Mouse (Mus musculus) embryonic facial prominence, embryonic 13.5 days (tissue): ENCODE measurements around the gene Coro7. TPM values are rescaled to one million over a fixed set of nuclear protein-coding genes. Genes with fewer than 3 reads are reported as not detected.
A peak's percentile ranks its signal among the peaks of the same experiment; 100 is the strongest.

ENCODE experiments used
- ATAC-seq: fragments of 200-750 bp; cut with Nextera tagmentation; 2 replicates; pipeline ENCODE4 v1.8.0; 2017; ENCODE audit warnings: low read depth; ENCODE audit not compliant: insufficient number of reproducible peaks, insufficient read depth, low FRiP score, low TSS enrichment
- H3K27ac ChIP-seq: fragments of 300-500 bp; sonication (generic); 2 replicates; pipeline ENCODE4 v1.5.1; 2015; ENCODE audit warnings: moderate library complexity, mild to moderate bottlenecking, inconsistent platforms
- H3K27me3 ChIP-seq: fragments of 300-500 bp; sonication (generic); 2 replicates; pipeline ENCODE4 v1.6.1; 2015; ENCODE audit warnings: mild to moderate bottlenecking, inconsistent platforms
- H3K36me3 ChIP-seq: fragments of 300-500 bp; sonication (generic); 2 replicates; pipeline ENCODE4 v1.6.1; 2015; ENCODE audit warnings: mild to moderate bottlenecking, inconsistent platforms
- H3K4me1 ChIP-seq: fragments of 300-500 bp; sonication (generic); 2 replicates; pipeline ENCODE4 v1.6.1; 2015; ENCODE audit warnings: inconsistent platforms
- H3K4me2 ChIP-seq: fragments of 300-500 bp; sonication (generic); 2 replicates; pipeline ENCODE4 v1.6.1; 2015; ENCODE audit warnings: moderate library complexity, mild to moderate bottlenecking, inconsistent platforms
- H3K4me3 ChIP-seq: fragments of 300-500 bp; sonication (generic); 2 replicates; pipeline ENCODE4 v1.5.1; 2015; ENCODE audit warnings: mild to moderate bottlenecking, inconsistent platforms
- H3K9ac ChIP-seq: fragments of 300-500 bp; sonication (generic); 2 replicates; pipeline ENCODE4 v1.6.1; 2015; ENCODE audit warnings: mild to moderate bottlenecking, inconsistent platforms
- H3K9me3 ChIP-seq: fragments of 300-500 bp; sonication (generic); 2 replicates; pipeline ENCODE4 v1.6.1; 2016; ENCODE audit warnings: inconsistent platforms
- whole genome bisulfite sequencing: fragments of 180-500 bp; shearing (Covaris S2); methylation state at CpG from one replicate; pipeline ENCODE4 v1.1.7; 2015; ENCODE audit warnings: mixed read lengths; 5-methylcytosine and 5-hydroxymethylcytosine counted together
- polyA plus RNA-seq: library from polyadenylated mRNA; unstranded; fragments of >200 nt; fragmentation: Nextera tagmentation; extraction: Ambion mirVana; gene quantifications from 2 replicates; pipeline ENCODE4 v1.2.1, GENCODE M21; 2015

Coro7 gene
- polyA plus RNA-seq, 1 experiment from 2014 or later = 16.9 TPM

DNA sequence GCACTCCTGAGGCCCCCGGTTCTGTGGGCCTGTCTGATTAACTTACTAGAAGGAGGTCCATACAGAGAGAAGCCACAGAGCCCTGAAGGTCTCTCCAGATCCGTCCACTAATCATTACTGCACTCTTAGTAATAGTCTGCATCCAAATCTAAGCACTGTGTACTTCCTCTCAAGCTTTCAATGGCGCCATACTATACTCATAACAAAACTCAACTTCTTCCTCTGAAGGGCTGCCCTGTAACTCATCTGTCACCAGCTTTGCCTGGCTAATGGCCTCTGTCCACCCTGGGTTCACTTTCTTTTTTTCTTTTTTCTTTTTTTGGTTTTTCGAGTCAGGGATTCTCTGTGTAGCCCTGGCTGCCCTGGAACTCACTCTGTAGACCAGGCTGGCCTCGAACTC, 1.5 kb downstream of the Coro7 start:
- Histone ChIP-seq H3K4me1 (peaks cover 17% of the 10 kb centered on the region), H3K9me3 (no peaks in the 10 kb centered on the region), H3K9ac (no peak overlapping the region), H3K36me3 (peaks cover 26% of the 10 kb centered on the region), H3K4me2 (no peak overlapping the region; the same call in 1 of the 2 replicates), H3K27ac (no peak overlapping the region; the same call in 1 of the 2 replicates), H3K4me3 (no peak overlapping the region), H3K27me3 (no peaks in the 10 kb centered on the region)
- no peak for ATAC-seq
- WGBS = 82% methylated on average over 5 of the region's 5 CpGs

DNA sequence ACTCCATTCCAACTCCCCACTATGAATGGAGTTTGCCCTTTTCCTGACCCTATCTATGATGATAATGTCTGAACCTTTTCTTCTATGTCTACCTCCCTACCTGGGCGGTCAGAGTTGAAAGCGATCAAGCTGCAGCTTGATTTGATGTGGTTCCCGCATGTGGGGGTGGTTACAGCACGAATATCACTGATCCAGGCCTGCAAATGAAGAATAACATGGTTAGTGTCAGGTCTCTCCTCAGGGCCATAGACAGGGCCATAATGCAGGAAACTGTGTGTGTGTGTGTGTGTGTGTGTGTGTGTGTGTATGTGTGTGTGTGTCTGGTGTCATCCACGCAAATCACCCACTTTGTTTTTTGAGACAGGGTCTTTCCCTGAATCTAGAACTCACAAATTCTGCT, 2.7 kb downstream of the Coro7 start:
- H3K4me2 ChIP-seq = no peak overlapping the region
- no peaks in the 10 kb centered on the region for H3K9me3 ChIP-seq
- H3K27me3 ChIP-seq = no peaks in the 10 kb centered on the region
- 94% methylated on average over 5 of the region's 5 CpGs for WGBS
- no peak overlapping the region for H3K27ac ChIP-seq
- H3K9ac ChIP-seq = no peak overlapping the region
- no peak overlapping the region for H3K4me3 ChIP-seq
- no peak for ATAC-seq
- peaks cover 13% of the 10 kb centered on the region for H3K4me1 ChIP-seq
- H3K36me3 ChIP-seq = peaks cover 26% of the 10 kb centered on the region

DNA sequence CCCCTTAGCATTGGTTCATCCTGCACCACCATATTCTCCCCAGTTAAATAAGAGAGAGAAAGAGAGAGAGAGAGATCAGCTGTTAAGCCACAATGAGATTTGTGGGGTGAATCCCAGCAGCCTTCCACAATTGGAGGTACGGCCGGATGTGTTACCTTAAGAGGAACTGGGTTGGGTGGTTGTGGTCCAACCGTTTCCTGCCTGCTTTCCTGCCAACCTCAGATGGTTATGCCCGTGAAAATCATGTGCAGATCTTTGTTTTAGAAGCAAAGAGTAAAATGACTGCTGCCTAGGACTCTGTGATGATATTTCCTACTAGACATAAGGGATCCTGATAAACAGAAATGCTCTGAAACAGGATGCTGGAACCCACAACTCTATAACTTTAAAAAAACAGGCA, 5.5 kb downstream of the Coro7 start:
- no peak for ATAC-seq
- Histone ChIP-seq H3K9ac (no peak overlapping the region), H3K36me3 (peaks cover 37% of the 10 kb centered on the region), H3K27me3 (no peaks in the 10 kb centered on the region), H3K9me3 (no peaks in the 10 kb centered on the region), H3K4me2 (no peak overlapping the region), H3K27ac (no peak overlapping the region), H3K4me3 (no peak overlapping the region), H3K4me1 (peaks cover 9% of the 10 kb centered on the region)
- WGBS = 85% methylated on average over 4 of the region's 4 CpGs

DNA sequence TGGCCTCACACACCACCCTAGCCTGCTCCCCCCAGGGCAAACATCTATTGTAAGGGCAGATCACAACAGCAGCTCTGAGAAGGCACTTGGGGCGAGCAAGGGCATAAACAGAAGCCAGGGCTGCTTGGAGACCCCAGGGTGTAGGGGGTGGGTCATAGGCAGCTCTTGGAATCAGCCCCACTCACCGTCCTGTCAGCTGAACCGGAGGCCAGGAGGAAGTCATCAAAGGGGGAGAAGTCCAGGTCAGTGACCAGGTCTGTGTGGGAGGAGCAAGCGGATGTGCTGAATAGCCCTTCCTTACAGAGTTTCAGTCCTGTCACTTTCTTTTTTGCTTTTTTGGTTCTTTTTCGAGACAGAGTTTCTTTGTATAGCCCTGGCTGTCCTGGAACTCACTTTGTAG, 9.3 kb downstream of the Coro7 start:
- H3K9me3 ChIP-seq = no peaks in the 10 kb centered on the region
- H3K4me1 ChIP-seq = peaks cover 6% of the 10 kb centered on the region
- H3K4me3 ChIP-seq = no peak overlapping the region
- peaks cover 48% of the 10 kb centered on the region for H3K36me3 ChIP-seq
- no peak overlapping the region for H3K27ac ChIP-seq
- no peak overlapping the region for H3K9ac ChIP-seq
- H3K4me2 ChIP-seq = no peak overlapping the region
- WGBS = 72% methylated on average over 5 of the region's 5 CpGs
- ATAC-seq = no peak
- no peaks in the 10 kb centered on the region for H3K27me3 ChIP-seq

DNA sequence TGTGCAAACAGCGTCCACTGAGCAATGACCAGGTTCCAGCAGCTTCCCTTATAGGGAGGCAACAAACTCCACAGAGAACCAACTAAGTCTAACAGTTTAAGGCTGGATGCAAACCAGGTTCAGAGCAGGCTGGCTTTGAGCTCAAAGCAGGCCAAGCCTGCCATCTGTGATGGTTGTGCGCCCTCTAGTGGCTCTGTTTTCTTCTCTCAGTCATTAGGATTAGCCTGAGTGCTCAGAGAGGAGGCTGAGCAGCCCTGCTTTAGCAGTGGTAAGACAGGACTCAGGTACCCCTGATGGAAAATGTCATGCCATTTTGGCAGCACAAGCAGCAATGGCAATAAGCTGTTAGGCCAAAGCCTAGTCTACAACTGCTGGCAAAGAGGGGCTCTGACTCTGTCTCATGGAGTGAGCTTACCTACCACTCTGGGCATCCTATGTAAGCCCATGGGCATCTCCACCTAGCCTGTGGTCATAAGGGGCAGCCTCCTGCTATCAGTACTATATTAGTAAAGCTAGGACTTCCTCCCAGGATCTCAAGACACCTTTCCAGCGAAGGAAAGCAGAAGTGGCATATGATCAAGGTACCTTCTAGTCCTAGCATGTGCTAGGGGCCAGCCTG, 12.3 kb downstream of the Coro7 start:
- 22% methylated on average over 3 of the region's 3 CpGs for WGBS
- H3K4me2 ChIP-seq = no peak overlapping the region
- peaks cover 6% of the 10 kb centered on the region; the same call in 1 of the 2 replicates for H3K4me1 ChIP-seq
- H3K27me3 ChIP-seq = no peaks in the 10 kb centered on the region
- H3K27ac ChIP-seq = peak overlapping the region; percentile 60
- no peak overlapping the region for H3K4me3 ChIP-seq
- no peaks in the 10 kb centered on the region for H3K9me3 ChIP-seq
- H3K36me3 ChIP-seq = peaks cover 45% of the 10 kb centered on the region
- H3K9ac ChIP-seq = 0 out of 2 replicates have a peak overlapping the region, but pooled peaks have one; percentile 44
- ATAC-seq = peak; percentile 65

DNA sequence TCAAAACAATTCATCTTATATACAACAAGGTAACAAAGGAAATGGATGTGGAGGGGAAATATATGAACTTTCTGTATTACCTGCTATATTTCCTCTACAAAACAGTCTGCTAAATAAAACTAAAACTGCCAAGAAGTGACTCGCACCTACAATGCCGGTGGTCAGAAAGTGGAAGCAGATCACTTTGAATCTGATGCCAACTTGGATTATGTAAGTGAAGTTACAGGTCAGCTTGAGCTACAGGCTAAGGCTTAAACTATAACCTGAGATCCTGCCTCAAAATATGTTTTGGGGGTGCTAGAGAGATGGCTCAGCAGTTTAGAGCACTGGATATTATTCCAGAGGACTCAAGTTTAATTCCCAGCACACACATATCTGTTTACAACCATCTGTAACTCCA, 13.9 kb downstream of the Coro7 start:
- WGBS = 90% methylated on average over 2 of the region's 2 CpGs
- Histone ChIP-seq H3K36me3 (peaks cover 48% of the 10 kb centered on the region), H3K4me3 (no peak overlapping the region), H3K9me3 (no peaks in the 10 kb centered on the region), H3K9ac (no peak overlapping the region), H3K27ac (no peak overlapping the region), H3K4me1 (peaks cover 6% of the 10 kb centered on the region; the same call in 1 of the 2 replicates), H3K4me2 (no peak overlapping the region), H3K27me3 (no peaks in the 10 kb centered on the region)
- no peak for ATAC-seq

DNA sequence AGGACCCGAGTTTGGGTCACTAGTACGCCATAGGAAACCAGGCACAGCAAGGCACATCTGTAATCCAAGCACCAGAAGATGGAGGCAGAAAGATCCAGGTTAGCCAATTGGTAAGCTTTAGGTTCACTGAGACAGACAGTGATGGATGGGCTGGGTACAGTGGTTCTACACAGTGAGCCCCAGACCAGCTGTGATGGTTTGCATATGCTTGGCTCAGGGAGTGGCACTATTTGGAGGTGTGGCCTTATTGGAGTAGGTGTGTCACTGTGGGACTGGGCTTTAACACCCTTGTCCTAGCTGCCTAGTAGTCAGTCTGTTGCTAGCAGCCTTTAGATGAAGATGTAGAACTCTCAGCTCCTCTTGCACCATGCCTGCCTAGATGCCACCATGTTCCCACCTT, 15.8 kb downstream of the Coro7 start:
- Histone ChIP-seq H3K27me3 (no peaks in the 10 kb centered on the region), H3K9me3 (no peaks in the 10 kb centered on the region), H3K4me3 (no peak overlapping the region), H3K36me3 (peaks cover 37% of the 10 kb centered on the region), H3K4me1 (peaks cover 16% of the 10 kb centered on the region), H3K4me2 (no peak overlapping the region), H3K9ac (no peak overlapping the region), H3K27ac (no peak overlapping the region)
- WGBS = 78% methylated on average over 2 of the region's 2 CpGs
- ATAC-seq = no peak

DNA sequence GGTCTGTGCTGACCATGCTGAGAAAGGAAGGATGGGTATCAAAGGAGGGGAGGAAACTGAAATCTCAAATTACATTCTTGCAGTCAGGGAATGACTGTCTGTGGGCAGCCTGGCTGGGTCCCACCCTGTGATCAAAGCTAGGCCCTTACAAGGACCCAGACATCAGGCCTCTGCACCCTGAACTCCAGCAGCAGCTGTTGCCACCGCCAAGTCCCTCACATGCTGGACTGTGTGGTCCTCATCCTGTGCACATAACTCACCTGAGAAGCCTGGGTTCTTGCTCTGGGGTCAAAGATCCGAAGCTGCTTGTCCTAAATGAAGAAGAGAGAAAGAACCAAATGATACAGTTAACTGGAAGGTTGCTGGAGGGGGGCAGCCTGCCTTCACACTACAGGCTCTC, 18.0 kb downstream of the Coro7 start:
- H3K36me3 ChIP-seq = peaks cover 23% of the 10 kb centered on the region
- no peaks in the 10 kb centered on the region for H3K27me3 ChIP-seq
- no peak for ATAC-seq
- WGBS = 77% methylated on average over 2 of the region's 2 CpGs
- no peak overlapping the region for H3K27ac ChIP-seq
- H3K4me1 ChIP-seq = peaks cover 31% of the 10 kb centered on the region
- H3K9me3 ChIP-seq = no peaks in the 10 kb centered on the region
- H3K4me2 ChIP-seq = no peak overlapping the region
- no peak overlapping the region for H3K4me3 ChIP-seq
- no peak overlapping the region for H3K9ac ChIP-seq

DNA sequence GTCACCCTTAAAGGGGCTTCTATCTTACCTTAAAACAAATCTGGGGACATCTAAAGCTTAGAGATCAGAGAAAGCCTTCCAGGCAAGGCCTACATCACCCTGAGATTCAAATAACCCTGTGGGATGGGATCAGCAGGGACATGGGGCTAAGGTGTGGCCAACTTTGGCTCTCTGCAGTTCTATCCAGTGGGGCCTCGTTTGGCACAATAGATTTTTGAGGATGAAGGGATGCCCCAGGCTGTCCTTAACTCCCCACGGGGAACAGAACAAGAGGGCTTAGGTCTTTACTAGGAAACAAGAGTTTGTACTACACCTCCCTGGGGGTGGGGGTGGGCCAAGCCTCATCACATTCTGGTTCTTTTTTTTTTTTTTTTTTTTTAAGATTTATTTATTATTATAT, 20.3 kb downstream of the Coro7 start:
- no peaks in the 10 kb centered on the region for H3K27me3 ChIP-seq
- H3K9me3 ChIP-seq = no peaks in the 10 kb centered on the region
- ATAC-seq = no peak
- peak overlapping the region; percentile 95 for H3K27ac ChIP-seq
- WGBS = 8% methylated on average over 2 of the region's 2 CpGs
- peak overlapping the region; percentile 44 for H3K4me2 ChIP-seq
- H3K4me3 ChIP-seq = no peak overlapping the region
- peaks cover 52% of the 10 kb centered on the region for H3K4me1 ChIP-seq
- H3K36me3 ChIP-seq = peaks cover 18% of the 10 kb centered on the region
- peak overlapping the region; percentile 7; the same call in 1 of the 2 replicates for H3K9ac ChIP-seq

DNA sequence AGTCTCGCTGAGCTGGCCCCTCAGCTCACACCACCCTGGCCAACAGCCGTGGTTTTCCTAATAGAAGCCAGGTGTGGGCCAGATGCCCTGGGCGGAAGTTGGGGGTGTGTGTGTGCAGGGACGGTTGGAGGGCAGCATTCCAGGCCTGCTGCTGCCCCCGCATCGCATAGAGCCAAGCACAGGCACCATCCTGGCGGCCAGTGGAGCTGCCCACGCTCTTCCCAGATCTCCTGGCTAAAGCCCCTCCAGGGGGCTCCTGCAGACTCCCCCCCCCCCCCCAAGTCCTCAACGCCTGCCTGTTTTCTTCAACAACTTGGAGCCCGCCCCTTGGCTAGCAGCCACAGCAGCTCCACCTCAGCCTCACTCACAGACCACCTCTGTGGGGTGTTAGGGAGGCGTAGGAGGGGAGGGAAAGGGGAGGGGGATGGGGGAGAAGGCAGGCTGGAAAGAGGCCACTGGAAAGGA, 20.8 kb downstream of the Coro7 start:
- 0 out of 2 replicates have a peak overlapping the region, but pooled peaks have one; percentile 11 for H3K4me3 ChIP-seq

DNA sequence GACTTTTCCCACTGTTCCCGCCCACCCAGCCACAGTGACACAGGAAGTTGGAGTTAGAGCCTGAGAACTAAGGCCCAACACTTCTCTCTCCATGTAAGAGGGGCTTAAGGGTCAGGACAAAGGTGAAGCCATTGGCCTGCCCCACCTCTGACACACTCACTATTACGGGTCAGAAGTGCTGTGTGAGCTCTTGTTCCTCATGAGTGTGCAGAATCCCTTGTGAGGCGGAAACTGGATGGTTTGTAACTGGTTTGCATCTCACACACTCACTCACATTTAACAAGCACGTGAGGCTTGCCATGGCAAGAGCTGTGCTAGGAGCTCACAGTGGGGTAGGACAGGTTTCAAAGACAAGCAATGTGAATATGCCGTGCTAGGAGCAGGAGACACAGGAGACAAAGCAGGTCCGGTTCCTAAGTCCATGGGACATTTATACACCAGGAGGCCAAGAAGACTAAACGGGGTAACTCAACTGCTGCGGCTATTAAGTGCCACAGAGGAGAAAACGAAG, 23.0 kb downstream of the Coro7 start:
- Histone ChIP-seq H3K27me3 (no peaks in the 10 kb centered on the region), H3K4me3 (no peak overlapping the region), H3K9me3 (no peaks in the 10 kb centered on the region), H3K4me2 (no peak overlapping the region), H3K9ac (peak overlapping the region; percentile 27; the same call in 1 of the 2 replicates), H3K36me3 (peaks cover 39% of the 10 kb centered on the region), H3K4me1 (peaks cover 76% of the 10 kb centered on the region), H3K27ac (peak overlapping the region; percentile 81)
- WGBS = 62% methylated on average over 9 of the region's 9 CpGs
- no peak for ATAC-seq

More for the DNA sequence above, 20.8 kb downstream of the Coro7 start:
- H3K27me3 ChIP-seq = no peaks in the 10 kb centered on the region
- peaks cover 57% of the 10 kb centered on the region for H3K4me1 ChIP-seq
- peaks cover 22% of the 10 kb centered on the region for H3K36me3 ChIP-seq
- peak overlapping the region; percentile 95 for H3K27ac ChIP-seq
- ATAC-seq = peak; percentile 91
- no peaks in the 10 kb centered on the region for H3K9me3 ChIP-seq
- H3K4me2 ChIP-seq = peak overlapping the region; percentile 44
- H3K9ac ChIP-seq = 0 out of 2 replicates have a peak overlapping the region, but pooled peaks have one; percentile 7
- 12% methylated on average over 11 of the region's 11 CpGs for WGBS
